15 mouse cellular contexts compared by ENCODE assay signal in genomic region chr12:31272012-31272735, GRCm38 (mm10). TPM values are rescaled to one million over a fixed set of nuclear protein-coding genes. Genes with fewer than 3 reads are reported as not detected.
DNase-seq lines count a peak whose midpoint lies in the region; ATAC-seq and TF ChIP-seq lines count a peak whose summit lies in the region.
"Had no signal": no experiment of that assay in that cellular context is flagged by ENCODE, and none has a peak within 500 bp of the region (broad histone marks: within the 10 kb centered on the region; RNA-seq: fewer than 3 reads in every experiment).

No protein-coding gene starts in this region.

- TF ChIP-seq EP300 in heart, adult 2 months (IDR thresholded peaks at IDR 0.05; ENCODE audit: insufficient read depth, low read depth, low read length): no peak

- intact Hi-C loops in heart, adult 2 months (cut with DNase I): no loop called here

- peak overlapping the region; percentile 49 for H3K4me2 ChIP-seq in heart, embryonic 12.5 days
- peak overlapping the region; percentile 14; the same call in 1 of the 2 replicates for H3K4me2 ChIP-seq in liver, embryonic 11.5 days
- no peak overlapping the region for H3K4me2 ChIP-seq in liver, embryonic 12.5 days
- H3K4me2 ChIP-seq in limb, embryonic 13.5 days (replicated peaks): peak overlapping the region; percentile 42
- H3K4me2 ChIP-seq: forebrain, embryonic 15.5 days had no signal

- peak overlapping the region; percentile 88 for H3K27ac ChIP-seq in heart, embryonic 12.5 days (ENCODE audit: poor library complexity, severe bottlenecking)
- no peak overlapping the region for H3K27ac ChIP-seq in heart, adult 2 months
- peak overlapping the region; percentile 48; the same call in 1 of the 2 replicates for H3K27ac ChIP-seq in liver, embryonic 11.5 days (ENCODE audit: low read depth, low read length)
- H3K27ac ChIP-seq in liver, embryonic 12.5 days: no peak overlapping the region
- H3K27ac ChIP-seq in limb, embryonic 13.5 days: peak overlapping the region; percentile 49
- H3K27ac ChIP-seq: forebrain, embryonic 15.5 days had no signal

- H3K79me2 ChIP-seq in heart, adult 2 months (replicated peaks; ENCODE audit: control insufficient read depth, insufficient read depth, low read length): no peaks in the 10 kb centered on the region; the same call in 1 of the 2 replicates

- TF ChIP-seq CTCF in heart, adult 2 months (IDR thresholded peaks at IDR 0.05): no peak

- peaks cover 65% of the 10 kb centered on the region for H3K4me1 ChIP-seq in heart, embryonic 12.5 days (replicated peaks)
- H3K4me1 ChIP-seq in heart, adult 2 months (ENCODE audit: control insufficient read depth, insufficient read depth, low read length): peaks cover 24% of the 10 kb centered on the region
- peaks cover 6% of the 10 kb centered on the region for H3K4me1 ChIP-seq in liver, embryonic 11.5 days (replicated peaks; ENCODE audit: control insufficient read depth, insufficient read depth, low read length)
- H3K4me1 ChIP-seq in liver, embryonic 12.5 days: peaks cover 6% of the 10 kb centered on the region; the same call in 1 of the 2 replicates
- peaks cover 63% of the 10 kb centered on the region for H3K4me1 ChIP-seq in limb, embryonic 13.5 days

- ATAC-seq in heart, embryonic 12.5 days (ENCODE audit: insufficient number of reproducible peaks, low FRiP score): peak; percentile 49
- no peak; the same call in 1 of the 2 replicates for ATAC-seq in liver, embryonic 11.5 days (replicated peaks; ENCODE audit: low FRiP score)
- ATAC-seq in liver, embryonic 12.5 days: no peak
- ATAC-seq in limb, embryonic 13.5 days (ENCODE audit: low FRiP score, low read depth): peak; percentile 64
- no peak for ATAC-seq in activated CD4-positive, CD25-positive, alpha-beta regulatory T cell, adult 4 months
- ATAC-seq: forebrain, embryonic 15.5 days had no signal

- 45% methylated on average over 8 of the region's 8 CpGs for WGBS in heart, embryonic 12.5 days
- WGBS in heart, adult 2 months: 62% methylated on average over 8 of the region's 8 CpGs
- 65% methylated on average over 8 of the region's 8 CpGs for WGBS in liver, embryonic 11.5 days
- 54% methylated on average over 8 of the region's 8 CpGs for WGBS in liver, embryonic 12.5 days (ENCODE audit: insufficient replicate concordance)
- WGBS in limb, embryonic 13.5 days: 38% methylated on average over 8 of the region's 8 CpGs

- no peak for TF ChIP-seq POLR2A in heart, adult 2 months (IDR thresholded peaks at IDR 0.05; ENCODE audit: insufficient read depth, low read depth, low read length)

- 0 out of 2 replicates have a peak overlapping the region, but pooled peaks have one; percentile 7 for H3K9ac ChIP-seq in heart, embryonic 12.5 days
- no peak overlapping the region for H3K9ac ChIP-seq in heart, adult 2 months (ENCODE audit: low read depth, low read length)
- no peak overlapping the region for H3K9ac ChIP-seq in liver, embryonic 11.5 days (ENCODE audit: low read depth, low read length)
- H3K9ac ChIP-seq in liver, embryonic 12.5 days: no peak overlapping the region
- H3K9ac ChIP-seq in limb, embryonic 13.5 days: no peak overlapping the region
- H3K9ac ChIP-seq: forebrain, embryonic 15.5 days had no signal

- H3K9me3 ChIP-seq in heart, embryonic 12.5 days (replicated peaks): no peaks in the 10 kb centered on the region
- no peaks in the 10 kb centered on the region for H3K9me3 ChIP-seq in liver, embryonic 11.5 days (ENCODE audit: control insufficient read depth, low read length)
- no peaks in the 10 kb centered on the region for H3K9me3 ChIP-seq in liver, embryonic 12.5 days (replicated peaks)
- no peaks in the 10 kb centered on the region for H3K9me3 ChIP-seq in limb, embryonic 13.5 days
- H3K9me3 ChIP-seq: forebrain, embryonic 15.5 days had no signal

- no peak for DNase-seq in heart, adult 2 months
- no peak for DNase-seq in liver, embryonic 11.5 days (ENCODE audit: low spot score)
- peak; percentile 75 for DNase-seq in Muller cell, postnatal 12 days (ENCODE audit: inconsistent ontology term)
- DNase-seq in right cerebral cortex, postnatal 14 days: no peak
- DNase-seq: B cell, adult 2 months; cerebellum, adult 11-12 months; gastrocnemius, postnatal 36 days had no signal

- H3K36me3 ChIP-seq in heart, embryonic 12.5 days: peaks cover 83% of the 10 kb centered on the region
- peaks cover 35% of the 10 kb centered on the region for H3K36me3 ChIP-seq in heart, adult 2 months (ENCODE audit: control insufficient read depth, insufficient read depth, low read length)
- peaks cover 5% of the 10 kb centered on the region for H3K36me3 ChIP-seq in liver, embryonic 11.5 days (ENCODE audit: control insufficient read depth, insufficient read depth, low read length)
- H3K36me3 ChIP-seq in liver, embryonic 12.5 days: peaks cover 7% of the 10 kb centered on the region
- peaks cover 78% of the 10 kb centered on the region for H3K36me3 ChIP-seq in limb, embryonic 13.5 days
- H3K36me3 ChIP-seq: forebrain, embryonic 15.5 days had no signal

- H3K4me3 ChIP-seq in heart, embryonic 12.5 days: no peak overlapping the region
- H3K4me3 ChIP-seq in heart, adult 2 months: no peak overlapping the region
- no peak overlapping the region for H3K4me3 ChIP-seq in liver, embryonic 11.5 days (ENCODE audit: low read depth, low read length)
- H3K4me3 ChIP-seq in liver, embryonic 12.5 days: no peak overlapping the region
- no peak overlapping the region for H3K4me3 ChIP-seq in limb, embryonic 13.5 days
- H3K4me3 ChIP-seq: forebrain, embryonic 15.5 days had no signal

- H3K27me3 ChIP-seq in heart, embryonic 12.5 days (replicated peaks): no peaks in the 10 kb centered on the region
- no peaks in the 10 kb centered on the region for H3K27me3 ChIP-seq in heart, adult 2 months (ENCODE audit: control insufficient read depth, insufficient read depth, low read length)
- H3K27me3 ChIP-seq in liver, embryonic 11.5 days (replicated peaks; ENCODE audit: control insufficient read depth, insufficient read depth, low read length): peaks cover under 1% of the 10 kb centered on the region; the same call in 1 of the 2 replicates
- peaks cover 14% of the 10 kb centered on the region for H3K27me3 ChIP-seq in liver, embryonic 12.5 days (replicated peaks)
- H3K27me3 ChIP-seq in limb, embryonic 13.5 days: no peaks in the 10 kb centered on the region

RNA-seq across cellular contexts. Expression of gene Lamb1, which starts 7.1 kb away (rescaled TPM):
- 127 and 132 TPM in 2 replicates for polyA plus RNA-seq in heart, embryonic 12.5 days (2016; fragmentation: Nextera tagmentation; extraction: Ambion mirVana)
- 10 to 100 TPM; 55.3 to 58.1 TPM for total RNA-seq in heart, adult 2 months (2021)
- 25.1 and 44.1 TPM in 2 replicates for polyA plus RNA-seq in heart, adult 2 months (2012; rRNA removed)
- polyA plus RNA-seq in liver, embryonic 11.5 days (2014; fragmentation: Nextera tagmentation; extraction: Ambion mirVana): 16.2 and 17.0 TPM in 2 replicates
- 8.3 and 8.6 TPM in 2 replicates for polyA plus RNA-seq in liver, embryonic 12.5 days (2016; fragmentation: Nextera tagmentation; extraction: Ambion mirVana)
- polyA plus RNA-seq in limb, embryonic 13.5 days (2015; fragmentation: Nextera tagmentation; extraction: Ambion mirVana): 62.1 and 71.9 TPM in 2 replicates
- not detected for polyA plus RNA-seq in activated CD4-positive, CD25-positive, alpha-beta regulatory T cell, adult 4 months (2017; shearing (Covaris generic))

RNA-seq across cellular contexts. Expression of gene Gm6993, which starts 31.6 kb away (rescaled TPM):
- not detected in 2 replicates for polyA plus RNA-seq in heart, embryonic 12.5 days (2016; fragmentation: Nextera tagmentation; extraction: Ambion mirVana)
- total RNA-seq in heart, adult 2 months (2021): not detected
- not detected in 2 replicates for polyA plus RNA-seq in heart, adult 2 months (2012; rRNA removed)
- polyA plus RNA-seq in liver, embryonic 11.5 days (2014; fragmentation: Nextera tagmentation; extraction: Ambion mirVana): not detected in 2 replicates
- polyA plus RNA-seq in liver, embryonic 12.5 days (2016; fragmentation: Nextera tagmentation; extraction: Ambion mirVana): not detected in 2 replicates
- not detected in 2 replicates for polyA plus RNA-seq in limb, embryonic 13.5 days (2015; fragmentation: Nextera tagmentation; extraction: Ambion mirVana)
- not detected for polyA plus RNA-seq in activated CD4-positive, CD25-positive, alpha-beta regulatory T cell, adult 4 months (2017; shearing (Covaris generic))
- total RNA-seq: adrenal gland, postnatal 4 days; gastrocnemius, postnatal 36 days had no signal
- polyA plus RNA-seq: forebrain, embryonic 15.5 days; liver, embryonic 16.5 days; midbrain, embryonic 14.5 days had no signal

Comparison
In these comparisons a context has a peak if more than half of its experiments do, and no peak if none do; other contexts are left out.
1. H3K27ac ChIP-seq: peak in heart, embryonic 12.5 days (single experiment), liver, embryonic 11.5 days (single experiment) and limb, embryonic 13.5 days (single experiment); none in heart, adult 2 months (single experiment) and liver, embryonic 12.5 days (single experiment).
2. ATAC-seq: peak in heart, embryonic 12.5 days (single experiment) and limb, embryonic 13.5 days (single experiment); none in liver, embryonic 11.5 days (single experiment), liver, embryonic 12.5 days (single experiment) and activated CD4-positive, CD25-positive, alpha-beta regulatory T cell, adult 4 months (single experiment).